Mouse (Mus musculus) CH12.LX (cell line): ENCODE measurements at regions not wholly inside any gene's neighbourhood (a gene's known extent, or its start where the extent isn't known, plus 50 kb on each side); places are given as distances from the start of the nearest gene placed in this dataset.

Experiments used
- DNase-seq: peaks from one replicate; pipeline ENCODE4 v3.0.0-alpha.2; 2013; ENCODE audit errors: extremely low read depth
- H3K27ac ChIP-seq: 2 replicates; pipeline ENCODE4 v1.5.1; 2012; ENCODE audit warnings: low read depth, mild to moderate bottlenecking, control low read depth, moderate library complexity; ENCODE audit not compliant: insufficient read depth
- H3K27me3 ChIP-seq: replicated peaks from 2 replicates; pipeline ENCODE3; 2012; ENCODE audit warnings: inconsistent platforms
- H3K36me3 ChIP-seq, 2 experiments: replicated peaks in 1 of 2; 2 replicates each; pipeline versions ENCODE3 to v1.6.1; 2012; ENCODE audit warnings: inconsistent platforms in 1 of 2, low read length in 1 of 2, mild to moderate bottlenecking in 1 of 2, mixed read lengths in 1 of 2, moderate library complexity in 1 of 2; ENCODE audit not compliant: control insufficient read depth in 1 of 2, insufficient read depth in 1 of 2
- H3K4me1 ChIP-seq, 2 experiments: 2 replicates each; pipeline ENCODE4 v1.6.1; 2012; ENCODE audit warnings: inconsistent platforms in 1 of 2, moderate library complexity in 1 of 2; ENCODE audit not compliant: insufficient read depth in 2 of 2, control insufficient read depth in 1 of 2
- H3K4me2 ChIP-seq: 2 replicates; pipeline ENCODE4 v1.6.1; 2012; ENCODE audit warnings: low read depth, mild to moderate bottlenecking, control low read depth; ENCODE audit not compliant: poor library complexity, insufficient read depth, severe bottlenecking
- H3K4me3 ChIP-seq, 3 experiments: fragments of 150-350 bp in 1 of 3; sonication (generic) in 1 of 3; replicated peaks in 1 of 3; 2 replicates each; pipeline versions ENCODE3 to v1.5.1; 2011 to 2012; ENCODE audit warnings: low read depth in 2 of 3, low read length in 2 of 3, mild to moderate bottlenecking in 2 of 3, moderate library complexity in 2 of 3, control low read depth in 1 of 3, improper control_type of control experiment in 1 of 3, inconsistent platforms in 1 of 3, mixed read lengths in 1 of 3; ENCODE audit not compliant: poor library complexity in 1 of 3
- H3K79me2 ChIP-seq: replicated peaks from 2 replicates; pipeline ENCODE4 v1.6.1; 2012; ENCODE audit warnings: mild to moderate bottlenecking, moderate library complexity; ENCODE audit not compliant: control insufficient read depth, poor library complexity, insufficient read depth, severe bottlenecking; ENCODE audit errors: extremely low read depth
- H3K9ac ChIP-seq: 2 replicates; pipeline ENCODE4 v1.6.1; 2012; ENCODE audit warnings: low read depth, mild to moderate bottlenecking, control low read depth, moderate library complexity; ENCODE audit not compliant: insufficient read depth
- H3K9me3 ChIP-seq: replicated peaks from 2 replicates; pipeline ENCODE3; 2012; ENCODE audit warnings: low read length, inconsistent platforms, mixed read lengths
- BHLHE40 ChIP-seq: IDR thresholded peaks from 2 replicates; pipeline ENCODE4 v1.6.1; 2011; ENCODE audit warnings: mild to moderate bottlenecking, low read depth, low read length, improper control_type of control experiment
- CHD1 ChIP-seq: IDR thresholded peaks from 2 replicates; pipeline ENCODE4 v1.6.1; 2012; ENCODE audit warnings: low read depth, low read length, improper control_type of control experiment, inconsistent platforms
- E2F4 ChIP-seq: IDR thresholded peaks from 2 replicates; pipeline ENCODE4 v1.6.1; 2011; ENCODE audit warnings: low read depth, low read length, improper control_type of control experiment; ENCODE audit not compliant: insufficient replicate concordance
- ELF1 ChIP-seq: IDR thresholded peaks from 2 replicates; pipeline ENCODE4 v1.6.1; 2014; ENCODE audit warnings: low read depth, mild to moderate bottlenecking, inconsistent platforms, low read length, improper control_type of control experiment
- GABPA ChIP-seq: IDR thresholded peaks from 2 replicates; pipeline ENCODE4 v1.6.1; 2012; ENCODE audit warnings: low read depth, low read length, improper control_type of control experiment, inconsistent platforms; ENCODE audit not compliant: insufficient replicate concordance
- IRF4 ChIP-seq: IDR thresholded peaks from 2 replicates; pipeline ENCODE4 v1.6.1; 2014; ENCODE audit warnings: low read depth, mild to moderate bottlenecking, inconsistent platforms, low read length, improper control_type of control experiment
- JUN ChIP-seq: IDR thresholded peaks from 2 replicates; pipeline ENCODE4 v1.6.1; 2011; ENCODE audit warnings: low read depth, mild to moderate bottlenecking, low read length, improper control_type of control experiment, moderate library complexity; ENCODE audit not compliant: insufficient read depth
- MAX ChIP-seq: IDR thresholded peaks from 2 replicates; pipeline ENCODE4 v1.6.1; 2011; ENCODE audit warnings: low read length, improper control_type of control experiment
- MEF2A ChIP-seq: IDR thresholded peaks from 2 replicates; pipeline ENCODE4 v1.6.1; 2014; ENCODE audit warnings: low read depth, mild to moderate bottlenecking, inconsistent platforms, low read length, improper control_type of control experiment, borderline replicate concordance
- MXI1 ChIP-seq: IDR thresholded peaks from 2 replicates; pipeline ENCODE4 v1.6.1; 2011; ENCODE audit warnings: mild to moderate bottlenecking, low read depth, low read length, improper control_type of control experiment
- MYC ChIP-seq: IDR thresholded peaks from 2 replicates; pipeline ENCODE4 v1.6.1; 2011; ENCODE audit warnings: low read depth, mild to moderate bottlenecking, improper control_type of control experiment, low read length
- NELFE ChIP-seq: IDR thresholded peaks from 2 replicates; pipeline ENCODE4 v1.6.1; 2011; ENCODE audit warnings: low read depth, low read length, improper control_type of control experiment
- PAX5 ChIP-seq: IDR thresholded peaks from 2 replicates; pipeline ENCODE4 v1.6.1; 2012; ENCODE audit warnings: low read length, inconsistent platforms, mixed read lengths
- RCOR1 ChIP-seq: conservative IDR thresholded peaks from 2 replicates; pipeline ENCODE4 v1.6.1; 2012; ENCODE audit warnings: low read depth, mild to moderate bottlenecking, inconsistent platforms, low read length, improper control_type of control experiment
- TCF12 ChIP-seq: IDR thresholded peaks from 2 replicates; pipeline ENCODE4 v1.6.1; 2014; ENCODE audit warnings: low read depth, mild to moderate bottlenecking, inconsistent platforms, low read length, improper control_type of control experiment
- USF1 ChIP-seq: IDR thresholded peaks from 2 replicates; pipeline ENCODE4 v1.6.1; 2014; ENCODE audit warnings: low read depth, mild to moderate bottlenecking, inconsistent platforms, low read length, improper control_type of control experiment
- USF2 ChIP-seq: conservative IDR thresholded peaks from 2 replicates; pipeline ENCODE4 v1.6.1; 2011; ENCODE audit warnings: low read depth, low read length, improper control_type of control experiment
- ZKSCAN1 ChIP-seq: IDR thresholded peaks from 2 replicates; pipeline ENCODE4 v1.6.1; 2012; ENCODE audit warnings: low read depth, inconsistent platforms, low read length, improper control_type of control experiment, borderline replicate concordance
- dilution Hi-C: fragments of 300-500 bp; cut with MboI; formaldehyde crosslinking; loops from 2 replicates; pipeline ENCODE4 v1.14.3; 2020; ENCODE audit warnings: low sequenced_read_pairs; ENCODE audit not compliant: extremely low pct_unique_long_range_greater_than_20kb, extremely low pct_ligation_motif_present
- in situ Hi-C: fragments of 300-500 bp; cut with MboI; formaldehyde crosslinking; loops from 3 replicates; pipeline ENCODE4 v1.14.3; 2019; ENCODE audit warnings: low sequenced_read_pairs, low pct_ligation_motif_present, low pct_unique_long_range_greater_than_20kb, mixed read lengths

GRCm38 (mm10) chr12:13028086-13028485 lies 86.4 kb upstream of the Mycn start:
- Histone ChIP-seq H3K9ac (no peak overlapping the region), H3K9me3 (no peaks in the 10 kb centered on the region), H3K36me3 (no peaks in the 10 kb centered on the region), H3K27ac (no peak overlapping the region), H3K4me3 (no peak overlapping the region), H3K4me2 (no peak overlapping the region), H3K4me1 (no peaks in the 10 kb centered on the region), H3K27me3 (no peaks in the 10 kb centered on the region), H3K79me2 (no peaks in the 10 kb centered on the region)
- TF ChIP-seq E2F4 (no peak), ZKSCAN1 (no peak), BHLHE40 (no peak), MEF2A (no peak), MYC (no peak), ELF1 (no peak), USF2 (no peak)
- in situ Hi-C loops, result no loop called here
- DNase-seq, result no peak
- dilution Hi-C loops, result no loop called here

- no peaks in the 10 kb centered on the region for H3K27me3 ChIP-seq
- no peak overlapping the region for H3K4me3 ChIP-seq
- H3K79me2 ChIP-seq, result no peaks in the 10 kb centered on the region
- no peak overlapping the region for H3K27ac ChIP-seq
- no peaks in the 10 kb centered on the region for H3K4me1 ChIP-seq
- in situ Hi-C loops, result no loop called here
- no peaks in the 10 kb centered on the region for H3K36me3 ChIP-seq
- DNase-seq, result no peak
- no peak overlapping the region for H3K9ac ChIP-seq
- dilution Hi-C loops, result no loop called here
- H3K4me2 ChIP-seq, result no peak overlapping the region
- no peaks in the 10 kb centered on the region for H3K9me3 ChIP-seq
- TF ChIP-seq RCOR1 (no peak), MAX (no peak), MXI1 (no peak), PAX5 (no peak)
- TF ChIP-seq, all 38 proteins: peak for 0
These were observed 84.4 kb upstream of the Mycn start for GRCm38 (mm10) chr12:13026041-13026580.

- in situ Hi-C loops (loop anchor here (25.0 kb wide), 1 partner anchor 387 kb away; no protein-coding TSS in a partner anchor), dilution Hi-C loops (no loop called here)
- Histone ChIP-seq H3K9ac (no peak overlapping the region), H3K4me3 (no peak overlapping the region), H3K9me3 (no peaks in the 10 kb centered on the region), H3K27ac (no peak overlapping the region), H3K4me1 (no peaks in the 10 kb centered on the region), H3K27me3 (no peaks in the 10 kb centered on the region), H3K36me3 (no peaks in the 10 kb centered on the region), H3K4me2 (no peak overlapping the region), H3K79me2 (no peaks in the 10 kb centered on the region)
- no peak for DNase-seq
- TF ChIP-seq E2F4, result no peak
- TF ChIP-seq GABPA, result no peak
- no peak for TF ChIP-seq MEF2A
- TF ChIP-seq IRF4, result no peak
- TF ChIP-seq CHD1, result no peak
- TF ChIP-seq USF1, result no peak
- TF ChIP-seq JUN, result no peak
- TF ChIP-seq BHLHE40, result no peak
- no peak for TF ChIP-seq NELFE
- no peak for TF ChIP-seq ZKSCAN1
- no peak for TF ChIP-seq TCF12
- TF ChIP-seq USF2, result no peak
- TF ChIP-seq MXI1, result no peak
These were observed 82.6 kb upstream of the Mycn start for GRCm38 (mm10) chr12:13024215-13024841.
